Mouse (Mus musculus) lung, embryonic 16.5 days (tissue): Measurements from ENCODE around the gene Slit3. TPM values are rescaled to one million over a fixed set of nuclear protein-coding genes. Genes with fewer than 3 reads are reported as not detected.

ENCODE experiments used
- ATAC-seq: fragments of 200-750 bp; cut with Nextera tagmentation; 2 replicates; pipeline ENCODE4 v1.8.0; 2017; ENCODE audit warnings: low read depth, mild to moderate bottlenecking, moderate library complexity
- H3K27ac ChIP-seq: fragments of 300-500 bp; sonication (generic); 2 replicates; pipeline ENCODE4 v1.5.1; 2014; ENCODE audit warnings: mild to moderate bottlenecking, control low read depth, low read length
- H3K27me3 ChIP-seq: fragments of 300-500 bp; sonication (generic); 2 replicates; pipeline ENCODE4 v1.6.1; 2014; ENCODE audit warnings: low read depth, low read length, mixed read lengths; ENCODE audit not compliant: control insufficient read depth, insufficient read depth
- H3K36me3 ChIP-seq: fragments of 300-500 bp; sonication (generic); 2 replicates; pipeline ENCODE4 v1.6.1; 2014; ENCODE audit warnings: low read length; ENCODE audit not compliant: control insufficient read depth, insufficient read depth
- H3K4me1 ChIP-seq: fragments of 300-500 bp; sonication (generic); replicated peaks from 2 replicates; pipeline ENCODE4 v1.6.1; 2014; ENCODE audit warnings: low read length, mixed read lengths; ENCODE audit not compliant: control insufficient read depth, insufficient read depth
- H3K4me2 ChIP-seq: fragments of 300-500 bp; sonication (generic); 2 replicates; pipeline ENCODE4 v1.6.1; 2014; ENCODE audit warnings: low read depth, low read length, control low read depth
- H3K4me3 ChIP-seq: fragments of 300-500 bp; sonication (generic); 2 replicates; pipeline ENCODE4 v1.5.1; 2014; ENCODE audit warnings: mild to moderate bottlenecking, low read length, control low read depth
- H3K9ac ChIP-seq: fragments of 300-500 bp; sonication (generic); 2 replicates; pipeline ENCODE4 v1.6.1; 2014; ENCODE audit warnings: low read length, control low read depth
- H3K9me3 ChIP-seq: fragments of 300-500 bp; sonication (generic); 2 replicates; pipeline ENCODE4 v1.6.1; 2016; ENCODE audit warnings: low read length; ENCODE audit not compliant: control insufficient read depth
- WGBS: fragments of 180-500 bp; shearing (Covaris S2); extraction: QIAGEN DNeasy Blood & Tissue Kit; methylation state at CpG from one replicate; pipeline ENCODE4 v1.1.7; 2014; 5-methylcytosine and 5-hydroxymethylcytosine counted together
- polyA plus RNA-seq: library from polyadenylated mRNA; unstranded; fragments of >200 nt; fragmentation: Nextera tagmentation; extraction: Ambion mirVana; gene quantifications from 2 replicates; pipeline ENCODE4 v1.2.1, GENCODE M21; 2015

Gene Slit3
- polyA plus RNA-seq, 1 experiment from 2014 or later = 9.1 TPM

- H3K4me2 ChIP-seq = no peak overlapping the region
- H3K9me3 ChIP-seq = no peaks in the 10 kb centered on the region
- ATAC-seq = no peak
- H3K4me3 ChIP-seq = no peak overlapping the region
- H3K27ac ChIP-seq = no peak overlapping the region
- no peaks in the 10 kb centered on the region for H3K27me3 ChIP-seq
- H3K9ac ChIP-seq = no peak overlapping the region
- no peaks in the 10 kb centered on the region for H3K36me3 ChIP-seq
- WGBS = 85% methylated on average over 5 of the region's 5 CpGs
- H3K4me1 ChIP-seq = no peaks in the 10 kb centered on the region
Observed at GRCm38 (mm10) chr11:35487966-35488365, 366.9 kb downstream of the Slit3 start.

- no peak overlapping the region for H3K27ac ChIP-seq
- no peaks in the 10 kb centered on the region for H3K9me3 ChIP-seq
- no peak overlapping the region for H3K4me2 ChIP-seq
- H3K9ac ChIP-seq = no peak overlapping the region
- no peak overlapping the region for H3K4me3 ChIP-seq
- no peak for ATAC-seq
- H3K36me3 ChIP-seq = no peaks in the 10 kb centered on the region
- 47% methylated on average over 5 of the region's 5 CpGs for WGBS
- H3K4me1 ChIP-seq = no peaks in the 10 kb centered on the region
- no peaks in the 10 kb centered on the region for H3K27me3 ChIP-seq
Observed at GRCm38 (mm10) chr11:35491701-35492100, 370.7 kb downstream of the Slit3 start.

DNA sequence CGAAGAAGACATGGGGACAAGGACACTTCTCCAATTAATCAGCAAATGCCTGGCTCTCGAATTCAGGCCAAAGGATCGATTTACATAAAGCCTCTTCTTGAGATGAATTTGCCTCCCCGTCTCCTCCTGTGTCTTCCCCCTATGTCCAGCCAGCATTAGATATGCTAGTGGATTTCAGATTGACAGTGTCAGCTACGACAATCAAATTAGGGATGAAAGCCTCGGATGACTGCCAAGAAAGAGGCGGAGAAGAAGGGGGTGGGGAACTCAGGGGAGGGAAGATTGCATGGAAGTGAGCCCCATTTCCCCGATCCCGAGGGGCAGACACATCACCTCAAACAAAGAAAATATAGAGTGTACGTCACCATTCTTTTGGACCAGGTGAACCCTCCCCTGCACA, 375.9 kb downstream of the Slit3 start:
- Histone ChIP-seq H3K27ac (no peak overlapping the region), H3K9me3 (no peaks in the 10 kb centered on the region), H3K4me2 (no peak overlapping the region), H3K4me1 (0 out of 2 replicates have a peak, but pooled peaks cover 3% of the 10 kb centered on the region), H3K27me3 (no peaks in the 10 kb centered on the region), H3K36me3 (no peaks in the 10 kb centered on the region), H3K9ac (no peak overlapping the region), H3K4me3 (no peak overlapping the region)
- no peak for ATAC-seq
- 74% methylated on average over 10 of the region's 10 CpGs for WGBS

- H3K27ac ChIP-seq = no peak overlapping the region
- H3K27me3 ChIP-seq = no peaks in the 10 kb centered on the region
- no peaks in the 10 kb centered on the region for H3K36me3 ChIP-seq
- H3K9ac ChIP-seq = no peak overlapping the region
- WGBS = 85% methylated on average over 8 of the region's 8 CpGs
- H3K4me1 ChIP-seq = 0 out of 2 replicates have a peak, but pooled peaks cover 3% of the 10 kb centered on the region
- H3K4me2 ChIP-seq = no peak overlapping the region
- H3K9me3 ChIP-seq = no peaks in the 10 kb centered on the region
- ATAC-seq = no peak
- no peak overlapping the region for H3K4me3 ChIP-seq
Observed at GRCm38 (mm10) chr11:35497961-35498360, 376.9 kb downstream of the Slit3 start.

DNA sequence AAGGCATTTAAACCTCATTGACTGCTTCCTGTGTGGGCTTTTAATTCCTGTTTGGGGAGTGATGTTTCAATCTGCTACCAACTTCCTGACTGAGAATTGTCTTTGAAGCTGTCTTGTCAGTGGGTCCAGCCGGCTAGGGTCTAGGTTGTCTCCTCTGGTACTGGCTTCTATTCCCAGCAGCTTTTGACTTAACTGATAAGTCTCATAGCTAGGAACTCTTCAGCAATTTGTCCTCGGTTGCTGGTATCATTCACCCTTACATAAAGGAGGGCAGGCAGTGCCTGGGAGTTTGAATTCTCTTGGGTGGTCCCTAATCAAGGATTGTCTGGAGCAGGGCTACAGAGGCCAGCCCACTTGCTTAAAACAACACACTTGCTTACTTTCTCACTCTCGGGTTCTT, 381.1 kb downstream of the Slit3 start:
- H3K27me3 ChIP-seq = no peaks in the 10 kb centered on the region
- WGBS = 11% methylated on average over 3 of the region's 3 CpGs
- no peak overlapping the region for H3K27ac ChIP-seq
- H3K9ac ChIP-seq = no peak overlapping the region
- 0 out of 2 replicates have a peak, but pooled peaks cover 3% of the 10 kb centered on the region for H3K4me1 ChIP-seq
- H3K36me3 ChIP-seq = no peaks in the 10 kb centered on the region
- ATAC-seq = no peak; the same call in 1 of the 2 replicates
- no peak overlapping the region for H3K4me3 ChIP-seq
- no peak overlapping the region for H3K4me2 ChIP-seq
- H3K9me3 ChIP-seq = no peaks in the 10 kb centered on the region

DNA sequence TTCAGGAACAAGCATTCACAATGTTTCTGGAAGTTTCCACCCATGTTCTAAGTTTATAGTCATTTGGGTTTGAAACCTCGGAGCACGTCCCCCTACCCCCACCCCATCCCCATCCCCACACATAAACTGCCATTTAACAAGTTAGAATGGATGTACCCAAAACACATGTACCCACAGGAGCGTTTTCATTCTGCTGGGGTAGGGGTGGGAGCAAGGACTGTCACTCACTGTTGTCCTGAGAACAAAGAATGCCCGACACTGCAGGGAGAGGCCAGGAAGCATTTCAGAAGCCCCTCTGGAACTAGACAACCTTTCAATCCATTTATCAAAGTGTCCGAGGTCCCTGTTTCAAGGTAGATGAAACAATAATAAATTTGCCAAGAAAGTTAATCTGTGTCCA, 383.0 kb downstream of the Slit3 start:
- 44% methylated on average over 5 of the region's 5 CpGs for WGBS
- Histone ChIP-seq H3K36me3 (no peaks in the 10 kb centered on the region), H3K27ac (no peak overlapping the region), H3K4me2 (no peak overlapping the region), H3K4me1 (0 out of 2 replicates have a peak, but pooled peaks cover 3% of the 10 kb centered on the region), H3K27me3 (no peaks in the 10 kb centered on the region), H3K9me3 (no peaks in the 10 kb centered on the region), H3K9ac (no peak overlapping the region), H3K4me3 (no peak overlapping the region)
- no peak for ATAC-seq

DNA sequence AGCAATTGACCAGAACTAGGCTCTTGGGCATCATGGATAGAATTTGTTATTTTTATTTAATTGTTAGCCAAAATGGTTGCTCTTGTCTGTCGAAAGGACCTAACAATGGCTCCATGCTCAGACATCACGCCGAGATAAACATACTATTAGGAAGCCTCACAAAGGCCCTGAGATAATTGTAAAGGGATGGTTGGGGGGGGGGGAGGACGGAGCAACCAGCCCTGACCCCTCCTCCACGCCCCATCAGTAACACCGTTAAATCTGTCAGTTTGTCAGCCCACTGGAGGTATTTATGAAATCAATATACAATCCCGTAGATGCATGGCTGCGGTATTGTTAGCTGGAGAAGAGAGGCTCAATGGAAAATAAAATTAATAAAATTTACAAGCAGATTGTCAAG, 383.9 kb downstream of the Slit3 start:
- no peaks in the 10 kb centered on the region for H3K27me3 ChIP-seq
- H3K36me3 ChIP-seq = no peaks in the 10 kb centered on the region
- H3K27ac ChIP-seq = no peak overlapping the region
- ATAC-seq = no peak
- H3K4me2 ChIP-seq = no peak overlapping the region
- no peak overlapping the region for H3K9ac ChIP-seq
- 56% methylated on average over 8 of the region's 8 CpGs for WGBS
- no peak overlapping the region for H3K4me3 ChIP-seq
- H3K9me3 ChIP-seq = no peaks in the 10 kb centered on the region
- H3K4me1 ChIP-seq = 0 out of 2 replicates have a peak, but pooled peaks cover 3% of the 10 kb centered on the region

GRCm38 (mm10) chr11:35505316-35505715, 384.3 kb downstream of the Slit3 start:
- WGBS = 52% methylated on average over 4 of the region's 4 CpGs
- no peak for ATAC-seq
- H3K9ac ChIP-seq = no peak overlapping the region

GRCm38 (mm10) chr11:35505817-35506216, 384.8 kb downstream of the Slit3 start:
- 0 out of 2 replicates have a peak, but pooled peaks cover 3% of the 10 kb centered on the region for H3K4me1 ChIP-seq
- WGBS = 53% methylated on average over 9 of the region's 9 CpGs
- H3K9me3 ChIP-seq = no peaks in the 10 kb centered on the region
- H3K4me2 ChIP-seq = no peak overlapping the region
- H3K27ac ChIP-seq = no peak overlapping the region
- no peaks in the 10 kb centered on the region for H3K27me3 ChIP-seq
- H3K36me3 ChIP-seq = no peaks in the 10 kb centered on the region
- no peak overlapping the region for H3K9ac ChIP-seq
- H3K4me3 ChIP-seq = no peak overlapping the region
- no peak for ATAC-seq

More at GRCm38 (mm10) chr11:35505316-35505715, 384.3 kb downstream of the Slit3 start:
- H3K27me3 ChIP-seq = no peaks in the 10 kb centered on the region
- 0 out of 2 replicates have a peak, but pooled peaks cover 3% of the 10 kb centered on the region for H3K4me1 ChIP-seq
- no peak overlapping the region for H3K27ac ChIP-seq
- no peak overlapping the region for H3K4me2 ChIP-seq
- H3K4me3 ChIP-seq = no peak overlapping the region
- H3K9me3 ChIP-seq = no peaks in the 10 kb centered on the region
- H3K36me3 ChIP-seq = no peaks in the 10 kb centered on the region
